In the genomic region with DNA sequence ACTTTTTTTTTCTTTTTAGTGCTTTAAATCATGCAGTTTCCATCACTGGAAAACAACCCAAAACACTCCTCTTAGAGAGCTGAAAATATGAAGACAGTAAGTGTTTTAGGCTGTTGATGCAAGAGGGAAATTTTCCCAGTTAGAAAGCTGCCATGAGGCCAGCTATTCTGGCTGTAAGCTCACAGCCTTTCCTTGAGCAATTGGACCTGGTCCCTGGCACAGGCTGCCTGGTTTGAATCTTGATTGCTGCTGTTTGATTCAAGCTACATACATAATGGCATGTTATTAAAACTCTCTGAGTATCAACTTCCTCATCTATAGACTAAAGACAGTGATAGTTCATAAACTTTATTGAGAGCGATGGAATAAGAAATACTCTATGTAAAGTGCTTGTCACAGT, we compare ENCODE assay signal across 14 mouse cellular contexts. TPM values are rescaled to one million over a fixed set of nuclear protein-coding genes. Genes with fewer than 3 reads are reported as not detected.
DNase-seq lines count a peak whose midpoint lies in the region; ATAC-seq and TF ChIP-seq lines count a peak whose summit lies in the region.
"Had no signal": no experiment of that assay in that cellular context is flagged by ENCODE, and none has a peak within 500 bp of the region (broad histone marks: within the 10 kb centered on the region; RNA-seq: fewer than 3 reads in every experiment).

No protein-coding gene starts in this region.

- no peak for ATAC-seq in embryonic facial prominence, embryonic 13.5 days (ENCODE audit: insufficient number of reproducible peaks, insufficient read depth, low FRiP score, low TSS enrichment, low read depth)
- peak; percentile 37; the same call in 1 of the 2 replicates for ATAC-seq in lung, embryonic 16.5 days (ENCODE audit: low read depth)
- ATAC-seq: CD4-positive, CD25-positive, alpha-beta regulatory T cell, adult 4 months; Patski had no signal

- H3K4me1 ChIP-seq in embryonic facial prominence, embryonic 13.5 days = peaks cover 63% of the 10 kb centered on the region
- peaks cover 68% of the 10 kb centered on the region for H3K4me1 ChIP-seq in embryonic facial prominence, embryonic 10.5 days
- peaks cover 26% of the 10 kb centered on the region for H3K4me1 ChIP-seq in lung, embryonic 16.5 days (replicated peaks; ENCODE audit: control insufficient read depth, insufficient read depth, low read length)

- intact Hi-C loops in left cerebral cortex, adult 2 months (cut with DNase I) = no loop called here

- H3K9me3 ChIP-seq in embryonic facial prominence, embryonic 13.5 days = no peaks in the 10 kb centered on the region
- H3K9me3 ChIP-seq in embryonic facial prominence, embryonic 10.5 days = no peaks in the 10 kb centered on the region
- no peaks in the 10 kb centered on the region for H3K9me3 ChIP-seq in lung, embryonic 16.5 days (ENCODE audit: control insufficient read depth, low read length)
- H3K9me3 ChIP-seq: forebrain, embryonic 12.5 days; hindbrain, embryonic 13.5 days had no signal

- H3K9ac ChIP-seq in embryonic facial prominence, embryonic 13.5 days = no peak overlapping the region
- H3K9ac ChIP-seq in lung, embryonic 16.5 days (ENCODE audit: low read length) = no peak overlapping the region
- H3K9ac ChIP-seq: forebrain, embryonic 12.5 days; hindbrain, embryonic 13.5 days had no signal

- DNase-seq in embryonic facial prominence, embryonic 10.5 days (ENCODE audit: low spot score) = no peak
- no peak for DNase-seq in lung, postnatal 14 days
- DNase-seq in gastrocnemius, postnatal 10 days = peak; percentile 32
- DNase-seq in left cerebral cortex, adult 2 months (ENCODE audit: extremely low spot score in 1 of 2, low spot score in 2 of 2) = no peak
- no peak for DNase-seq in layer of hippocampus, adult 11-12 months (ENCODE audit: low spot score)
- DNase-seq: kidney, adult 11 months; thymus, postnatal 4 days had no signal

- H3K4me3 ChIP-seq in embryonic facial prominence, embryonic 13.5 days = no peak overlapping the region
- no peak overlapping the region for H3K4me3 ChIP-seq in embryonic facial prominence, embryonic 10.5 days
- H3K4me3 ChIP-seq in lung, embryonic 16.5 days (ENCODE audit: low read length) = no peak overlapping the region
- no peak overlapping the region for H3K4me3 ChIP-seq in left cerebral cortex, adult 2 months
- H3K4me3 ChIP-seq: forebrain, embryonic 12.5 days; hindbrain, embryonic 13.5 days had no signal

- peak overlapping the region; percentile 87 for H3K27ac ChIP-seq in embryonic facial prominence, embryonic 13.5 days
- no peak overlapping the region for H3K27ac ChIP-seq in embryonic facial prominence, embryonic 10.5 days (replicated peaks)
- peak overlapping the region; percentile 48 for H3K27ac ChIP-seq in lung, embryonic 16.5 days (ENCODE audit: low read length)
- no peak overlapping the region for H3K27ac ChIP-seq in left cerebral cortex, adult 2 months
- H3K27ac ChIP-seq: forebrain, embryonic 12.5 days; hindbrain, embryonic 13.5 days had no signal

- WGBS in embryonic facial prominence, embryonic 13.5 days = 77% methylated on average over 1 of the region's 1 CpGs
- WGBS in embryonic facial prominence, embryonic 10.5 days = 91% methylated on average over 1 of the region's 1 CpGs
- WGBS in lung, embryonic 16.5 days = 87% methylated on average over 1 of the region's 1 CpGs

- no peaks in the 10 kb centered on the region for H3K36me3 ChIP-seq in embryonic facial prominence, embryonic 13.5 days
- H3K36me3 ChIP-seq in embryonic facial prominence, embryonic 10.5 days (replicated peaks) = no peaks in the 10 kb centered on the region; the same call in 1 of the 2 replicates
- H3K36me3 ChIP-seq in lung, embryonic 16.5 days (ENCODE audit: control insufficient read depth, insufficient read depth, low read length) = no peaks in the 10 kb centered on the region
- H3K36me3 ChIP-seq: forebrain, embryonic 12.5 days; hindbrain, embryonic 13.5 days had no signal

- TF ChIP-seq CTCF in left cerebral cortex, adult 2 months (IDR thresholded peaks at IDR 0.05) = no peak

- peak overlapping the region; percentile 41 for H3K4me2 ChIP-seq in embryonic facial prominence, embryonic 13.5 days
- no peak overlapping the region for H3K4me2 ChIP-seq in lung, embryonic 16.5 days (ENCODE audit: low read depth, low read length)
- H3K4me2 ChIP-seq: forebrain, embryonic 12.5 days; hindbrain, embryonic 13.5 days had no signal

- no peaks in the 10 kb centered on the region for H3K27me3 ChIP-seq in embryonic facial prominence, embryonic 13.5 days
- 0 out of 2 replicates have a peak, but pooled peaks cover 3% of the 10 kb centered on the region for H3K27me3 ChIP-seq in embryonic facial prominence, embryonic 10.5 days (replicated peaks; ENCODE audit: low read depth, poor library complexity, severe bottlenecking)
- H3K27me3 ChIP-seq in lung, embryonic 16.5 days (ENCODE audit: control insufficient read depth, insufficient read depth, low read depth, low read length) = no peaks in the 10 kb centered on the region
- H3K27me3 ChIP-seq: forebrain, embryonic 12.5 days; hindbrain, embryonic 13.5 days; Patski had no signal

RNA-seq across cellular contexts. Expression of a gene that starts 52.8 kb away (rescaled TPM):
- polyA plus RNA-seq in embryonic facial prominence, embryonic 13.5 days (2015; fragmentation: Nextera tagmentation; extraction: Ambion mirVana) = 69.8 and 77.2 TPM in 2 replicates
- 45.6 and 50.0 TPM in 2 replicates for polyA plus RNA-seq in embryonic facial prominence, embryonic 10.5 days (2016; fragmentation: Nextera tagmentation; extraction: Ambion mirVana)
- 12.3 and 17.8 TPM in 2 replicates for polyA plus RNA-seq in lung, embryonic 16.5 days (2015; fragmentation: Nextera tagmentation; extraction: Ambion mirVana)
- total RNA-seq in gastrocnemius, postnatal 10 days (2021) = 10 to 100 TPM; 36.2 to 49.1 TPM
- total RNA-seq in left cerebral cortex, adult 2 months (2021) = 100 to 1,000 TPM; 117 to 146 TPM
- total RNA-seq: monocyte, adult 5-6 weeks had no signal

Comparison
In these comparisons a context has a peak if more than half of its experiments do, and no peak if none do; other contexts are left out.
1. H3K27ac ChIP-seq: peak in embryonic facial prominence, embryonic 13.5 days (single experiment) and lung, embryonic 16.5 days (single experiment); none in embryonic facial prominence, embryonic 10.5 days (single experiment) and left cerebral cortex, adult 2 months (single experiment).